Mouse (Mus musculus): ENCODE measurements at regions not wholly inside any gene's neighbourhood (a gene's known extent, or its start where the extent isn't known, plus 50 kb on each side); places are given as distances from the start of the nearest gene placed in this dataset.
A peak's percentile ranks its signal among the peaks of the same experiment; 100 is the strongest.

- DNase-seq (ENCODE audit: low spot score in 2 of 2) = peak in 1 of 2 experiments; percentile 6
These were observed 377.5 kb downstream of the Lrriq3 start for GRCm38 (mm10) chr3:155470742-155471141.

- DNase-seq (ENCODE audit: low spot score in 2 of 2) = no peak
These were observed 392.3 kb downstream of the Lrriq3 start for GRCm38 (mm10) chr3:155485487-155485886.

- DNase-seq (ENCODE audit: low spot score in 2 of 2) = no peak
These were observed 394.8 kb downstream of the Lrriq3 start for GRCm38 (mm10) chr3:155487877-155488537.

- no peak for DNase-seq (ENCODE audit: low spot score in 2 of 2)
These were observed 397.4 kb downstream of the Lrriq3 start for GRCm38 (mm10) chr3:155490670-155491069.

GRCm38 (mm10) chr3:155510161-155510857 is 417.1 kb downstream of the Lrriq3 start:
- DNase-seq (ENCODE audit: low spot score in 2 of 2) = no peak

- DNase-seq (ENCODE audit: low spot score in 2 of 2) = no peak
These were observed 420.7 kb downstream of the Lrriq3 start for GRCm38 (mm10) chr3:155513885-155514284.

GRCm38 (mm10) chr3:155529312-155529711 is 436.1 kb downstream of the Lrriq3 start:
- no peak for DNase-seq (ENCODE audit: low spot score in 2 of 2)

- DNase-seq (ENCODE audit: low spot score in 2 of 2) = no peak
These were observed 437.6 kb downstream of the Lrriq3 start for GRCm38 (mm10) chr3:155530811-155531210.

- no peak for DNase-seq (ENCODE audit: low spot score in 2 of 2)
These were observed 438.8 kb downstream of the Lrriq3 start for GRCm38 (mm10) chr3:155532075-155532474.

GRCm38 (mm10) chr3:155548204-155548603 is 455.0 kb downstream of the Lrriq3 start:
- no peak for DNase-seq (ENCODE audit: low spot score in 2 of 2)

GRCm38 (mm10) chr3:155577111-155577510 is 483.9 kb downstream of the Lrriq3 start:
- no peak for DNase-seq (ENCODE audit: low spot score in 2 of 2)

- DNase-seq (ENCODE audit: low spot score in 2 of 2) = no peak
These were observed 510.8 kb downstream of the Lrriq3 start for GRCm38 (mm10) chr3:155604001-155604400.

Measured in right cerebral cortex, postnatal 36 days (tissue).